Mouse (Mus musculus) kidney, embryonic 14.5 days (tissue): Measurements from ENCODE around the gene Vars2. TPM values are rescaled to one million over a fixed set of nuclear protein-coding genes. Genes with fewer than 3 reads are reported as not detected.

Experiments
- ATAC-seq: fragments of 200-750 bp; cut with Nextera tagmentation; 2 replicates; pipeline ENCODE4 v1.8.0; 2017; ENCODE audit warnings: moderate number of reproducible peaks, mild to moderate bottlenecking, moderate TSS enrichment, moderate library complexity; ENCODE audit not compliant: low FRiP score, low TSS enrichment
- H3K27ac ChIP-seq: fragments of 300-500 bp; sonication (generic); 2 replicates; pipeline ENCODE4 v1.5.1; 2014; ENCODE audit warnings: low read depth, mild to moderate bottlenecking, low read length, moderate library complexity, mixed read lengths
- H3K27me3 ChIP-seq: fragments of 300-500 bp; sonication (generic); 2 replicates; pipeline ENCODE4 v1.6.1; 2014; ENCODE audit warnings: mild to moderate bottlenecking, low read length; ENCODE audit not compliant: control insufficient read depth, insufficient read depth
- H3K36me3 ChIP-seq: fragments of 300-500 bp; sonication (generic); 2 replicates; pipeline ENCODE4 v1.6.1; 2014; ENCODE audit warnings: low read length, mixed read lengths; ENCODE audit not compliant: control insufficient read depth, insufficient read depth
- H3K4me1 ChIP-seq: fragments of 300-500 bp; sonication (generic); 2 replicates; pipeline ENCODE4 v1.6.1; 2014; ENCODE audit warnings: low read length, mixed read lengths; ENCODE audit not compliant: control insufficient read depth, insufficient read depth
- H3K4me2 ChIP-seq: fragments of 300-500 bp; sonication (generic); replicated peaks from 2 replicates; pipeline ENCODE4 v1.6.1; 2014; ENCODE audit warnings: low read depth, mild to moderate bottlenecking, low read length
- H3K4me3 ChIP-seq: fragments of 300-500 bp; sonication (generic); 2 replicates; pipeline ENCODE4 v1.5.1; 2014; ENCODE audit warnings: mild to moderate bottlenecking, low read length
- H3K9ac ChIP-seq: fragments of 300-500 bp; sonication (generic); 2 replicates; pipeline ENCODE4 v1.6.1; 2014; ENCODE audit warnings: low read depth, mild to moderate bottlenecking, low read length, moderate library complexity
- H3K9me3 ChIP-seq: fragments of 300-500 bp; sonication (generic); 2 replicates; pipeline ENCODE4 v1.6.1; 2016; ENCODE audit warnings: low read length; ENCODE audit not compliant: control insufficient read depth
- WGBS: fragments of 180-500 bp; shearing (Covaris S2); extraction: QIAGEN DNeasy Blood & Tissue Kit; methylation state at CpG from one replicate; pipeline ENCODE4 v1.1.7; 2014; 5-methylcytosine and 5-hydroxymethylcytosine counted together
- polyA plus RNA-seq: library from polyadenylated mRNA; unstranded; fragments of >200 nt; fragmentation: Nextera tagmentation; extraction: Ambion mirVana; gene quantifications from 2 replicates; pipeline ENCODE4 v1.2.1, GENCODE M21; 2014

Gene Vars2
- polyA plus RNA-seq, result 9.5 and 16.8 TPM in 2 replicates

DNA sequence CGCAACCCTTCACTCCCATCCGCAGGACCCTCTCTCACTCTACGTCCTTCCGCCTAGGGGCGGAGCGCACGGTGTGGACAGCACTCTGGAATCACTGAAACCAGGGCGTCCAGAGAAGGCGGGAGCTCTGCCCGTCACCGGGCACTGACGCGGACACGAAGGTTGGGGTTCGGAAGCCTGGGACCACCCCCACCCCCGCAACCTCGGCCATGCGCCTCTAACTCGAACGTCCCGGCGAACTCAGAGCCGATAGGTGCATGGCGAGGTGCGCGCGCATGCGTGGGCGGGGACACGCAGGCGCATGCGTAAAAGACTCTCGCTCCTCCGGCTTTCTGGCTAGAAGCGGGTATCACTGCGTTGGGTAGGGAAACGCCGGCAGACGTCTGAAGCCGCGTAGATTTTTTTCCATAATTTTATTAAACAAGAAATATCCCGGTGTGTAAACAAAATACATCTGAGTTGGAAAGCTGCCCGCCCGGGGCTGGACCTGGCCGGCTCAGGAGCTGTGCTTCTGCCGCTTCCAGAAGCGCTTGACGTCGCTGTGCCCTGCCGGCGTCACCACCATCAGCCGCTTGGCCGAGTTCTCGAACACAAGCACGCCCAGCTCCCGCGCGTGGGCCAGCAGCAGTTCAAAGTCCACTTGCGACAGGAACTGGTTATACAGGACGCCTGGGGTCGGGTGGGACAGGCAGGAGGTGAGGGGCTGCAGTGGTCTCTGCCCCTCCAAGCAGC lies at the start of gene Vars2:
Gene Vars2 (minus strand): TSS at position 259 of the 732 bp plus-strand sequence.
- peaks cover 8% of the 10 kb centered on the region; the same call in 1 of the 2 replicates for H3K4me1 ChIP-seq
- no peaks in the 10 kb centered on the region for H3K27me3 ChIP-seq
- peak; percentile 88 for ATAC-seq
- peaks cover 21% of the 10 kb centered on the region for H3K36me3 ChIP-seq
- peak within 1 kb of the TSS; percentile 84 for H3K27ac ChIP-seq
- H3K4me2 ChIP-seq, result peak within 1 kb of the TSS; percentile 88
- under 1% methylated on average over 61 of the region's 61 CpGs for WGBS
- H3K9ac ChIP-seq, result peak within 1 kb of the TSS; percentile 74
- no peaks in the 10 kb centered on the region for H3K9me3 ChIP-seq
- H3K4me3 ChIP-seq, result peak within 1 kb of the TSS; percentile 59

GRCm38 (mm10) chr17:35717080-35717479 lies 49.7 kb upstream of the Vars2 start:
- no peak for ATAC-seq
- WGBS, result 88% methylated on average over 6 of the region's 6 CpGs
- H3K27ac ChIP-seq, result no peak overlapping the region
- no peaks in the 10 kb centered on the region for H3K27me3 ChIP-seq
- no peak overlapping the region for H3K4me3 ChIP-seq
- H3K36me3 ChIP-seq, result no peaks in the 10 kb centered on the region
- no peak overlapping the region for H3K4me2 ChIP-seq
- no peaks in the 10 kb centered on the region for H3K9me3 ChIP-seq
- H3K9ac ChIP-seq, result no peak overlapping the region
- peaks cover 20% of the 10 kb centered on the region for H3K4me1 ChIP-seq

GRCm38 (mm10) chr17:35716114-35716513 lies 48.7 kb upstream of the Vars2 start:
- no peak for ATAC-seq
- 78% methylated on average over 3 of the region's 3 CpGs for WGBS
- Histone ChIP-seq H3K4me2 (no peak overlapping the region), H3K27me3 (no peaks in the 10 kb centered on the region), H3K9me3 (no peaks in the 10 kb centered on the region), H3K4me3 (no peak overlapping the region), H3K27ac (no peak overlapping the region), H3K9ac (no peak overlapping the region), H3K36me3 (no peaks in the 10 kb centered on the region), H3K4me1 (peaks cover 17% of the 10 kb centered on the region)

- ATAC-seq, result peak; percentile 82
These were observed 43.4 kb upstream of the Vars2 start for GRCm38 (mm10) chr17:35710705-35711347.

GRCm38 (mm10) chr17:35708611-35709010 lies 41.2 kb upstream of the Vars2 start:
- no peak overlapping the region for H3K4me2 ChIP-seq
- H3K27ac ChIP-seq, result no peak overlapping the region
- ATAC-seq, result no peak
- WGBS, result 86% methylated on average over 2 of the region's 2 CpGs
- H3K4me1 ChIP-seq, result peaks cover 34% of the 10 kb centered on the region
- H3K9me3 ChIP-seq, result no peaks in the 10 kb centered on the region
- H3K27me3 ChIP-seq, result no peaks in the 10 kb centered on the region
- H3K9ac ChIP-seq, result no peak overlapping the region
- no peak overlapping the region for H3K4me3 ChIP-seq
- no peaks in the 10 kb centered on the region for H3K36me3 ChIP-seq

More at GRCm38 (mm10) chr17:35710705-35711347, 43.4 kb upstream of the Vars2 start:
- H3K9me3 ChIP-seq, result no peaks in the 10 kb centered on the region
- H3K27me3 ChIP-seq, result no peaks in the 10 kb centered on the region
- no peak overlapping the region for H3K9ac ChIP-seq
- no peaks in the 10 kb centered on the region for H3K36me3 ChIP-seq
- peak overlapping the region; percentile 74; the same call in 1 of the 2 replicates for H3K27ac ChIP-seq
- no peak overlapping the region for H3K4me2 ChIP-seq
- 25% methylated on average over 8 of the region's 8 CpGs for WGBS
- peaks cover 19% of the 10 kb centered on the region for H3K4me1 ChIP-seq
- H3K4me3 ChIP-seq, result no peak overlapping the region

GRCm38 (mm10) chr17:35707929-35708328 lies 40.5 kb upstream of the Vars2 start:
- Histone ChIP-seq H3K27me3 (no peaks in the 10 kb centered on the region), H3K9ac (no peak overlapping the region), H3K4me2 (no peak overlapping the region), H3K9me3 (no peaks in the 10 kb centered on the region), H3K4me3 (no peak overlapping the region), H3K36me3 (no peaks in the 10 kb centered on the region), H3K4me1 (peaks cover 34% of the 10 kb centered on the region), H3K27ac (no peak overlapping the region)
- 70% methylated on average over 7 of the region's 7 CpGs for WGBS
- no peak for ATAC-seq

DNA sequence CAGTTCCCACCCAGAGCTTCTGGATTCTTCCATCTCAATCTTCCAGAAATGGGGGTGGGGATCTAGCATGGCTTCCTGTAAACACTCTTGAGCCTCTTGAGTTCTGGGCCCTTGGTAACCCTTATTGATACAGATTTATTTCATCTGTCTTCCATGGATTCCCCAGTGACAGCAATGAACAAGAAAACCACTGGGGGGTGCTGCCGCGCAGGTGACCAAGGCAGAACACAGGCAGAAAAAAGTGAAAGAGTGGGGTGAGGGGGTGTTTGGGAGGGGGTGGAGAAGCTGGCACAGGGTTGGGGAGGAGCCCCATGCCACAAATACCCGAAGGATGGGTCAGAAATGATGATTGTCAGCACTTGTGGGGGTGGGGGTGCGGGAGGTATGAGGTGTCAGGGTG lies 38.4 kb upstream of the Vars2 start:
- Histone ChIP-seq H3K27me3 (no peaks in the 10 kb centered on the region), H3K9me3 (no peaks in the 10 kb centered on the region), H3K36me3 (no peaks in the 10 kb centered on the region), H3K4me3 (no peak overlapping the region), H3K4me2 (no peak overlapping the region), H3K9ac (no peak overlapping the region), H3K4me1 (peaks cover 32% of the 10 kb centered on the region), H3K27ac (peak overlapping the region; percentile 98; the same call in 1 of the 2 replicates)
- 32% methylated on average over 4 of the region's 4 CpGs for WGBS
- no peak for ATAC-seq

- H3K4me3 ChIP-seq, result peak within 1 kb of the TSS; percentile 39
- peaks cover 25% of the 10 kb centered on the region for H3K4me1 ChIP-seq
- H3K9me3 ChIP-seq, result no peaks in the 10 kb centered on the region
- H3K27me3 ChIP-seq, result no peaks in the 10 kb centered on the region
- peak; percentile 63 for ATAC-seq
- peak within 1 kb of the TSS; percentile 57 for H3K9ac ChIP-seq
- H3K36me3 ChIP-seq, result no peaks in the 10 kb centered on the region
- H3K4me2 ChIP-seq, result peak within 1 kb of the TSS; percentile 70
- peak within 1 kb of the TSS; percentile 98 for H3K27ac ChIP-seq
- WGBS, result 7% methylated on average over 19 of the region's 19 CpGs
These were observed 37.5 kb upstream of the Vars2 start, which contains the start of gene Ddr1 for GRCm38 (mm10) chr17:35704621-35705464. Ddr1 (minus strand) TSS chr17:35704621.
